Mouse (Mus musculus) lung, postnatal 0 days (tissue): ENCODE results near the gene Calhm3. TPM values are rescaled to one million over a fixed set of nuclear protein-coding genes. Genes with fewer than 3 reads are reported as not detected.

Experiments used
- ATAC-seq: fragments of 200-750 bp; cut with Nextera tagmentation; 2 replicates; pipeline ENCODE4 v1.8.0; 2017; ENCODE audit warnings: moderate library complexity
- DNase-seq: peaks from one replicate; pipeline ENCODE4 v3.0.0-alpha.2; 2016; ENCODE audit warnings: low spot score
- H3K27ac ChIP-seq: fragments of 300-500 bp; sonication (generic); 2 replicates; pipeline ENCODE4 v1.5.1; 2014; ENCODE audit warnings: antibody characterized with exemption, mild to moderate bottlenecking, low read length, mixed read lengths
- H3K27me3 ChIP-seq: fragments of 300-500 bp; sonication (generic); replicated peaks from 2 replicates; pipeline ENCODE4 v1.6.1; 2014; ENCODE audit warnings: low read length, mixed read lengths; ENCODE audit not compliant: insufficient read depth
- H3K36me3 ChIP-seq: fragments of 300-500 bp; sonication (generic); 2 replicates; pipeline ENCODE4 v1.6.1; 2014; ENCODE audit warnings: low read length, mixed read lengths; ENCODE audit not compliant: insufficient read depth
- H3K4me1 ChIP-seq: fragments of 300-500 bp; sonication (generic); 2 replicates; pipeline ENCODE4 v1.6.1; 2014; ENCODE audit warnings: antibody characterized with exemption, low read depth, low read length, mixed read lengths; ENCODE audit not compliant: insufficient read depth
- H3K4me2 ChIP-seq: fragments of 300-500 bp; sonication (generic); replicated peaks from 2 replicates; pipeline ENCODE4 v1.6.1; 2014; ENCODE audit warnings: low read depth, mild to moderate bottlenecking, low read length, moderate library complexity, mixed read lengths
- H3K4me3 ChIP-seq: fragments of 300-500 bp; sonication (generic); 2 replicates; pipeline ENCODE4 v1.5.1; 2014; ENCODE audit warnings: low read depth, low read length
- H3K9ac ChIP-seq: fragments of 300-500 bp; sonication (generic); replicated peaks from 2 replicates; pipeline ENCODE4 v1.6.1; 2014; ENCODE audit warnings: low read depth, mild to moderate bottlenecking
- H3K9me3 ChIP-seq: fragments of 300-500 bp; sonication (generic); 2 replicates; pipeline ENCODE4 v1.6.1; 2016; ENCODE audit warnings: low read length, mixed read lengths
- CTCF ChIP-seq: IDR thresholded peaks from 2 replicates; pipeline ENCODE4 v1.5.1; 2016; ENCODE audit warnings: antibody characterized with exemption, mild to moderate bottlenecking
- EP300 ChIP-seq: IDR thresholded peaks from 2 replicates; pipeline ENCODE4 v1.6.1; 2016; ENCODE audit warnings: antibody characterized with exemption, mild to moderate bottlenecking, control low read depth
- WGBS: fragments of 180-500 bp; shearing (Covaris S2); extraction: QIAGEN DNeasy Blood & Tissue Kit; methylation state at CpG from one replicate; pipeline ENCODE4 v1.1.7; 2014; 5-methylcytosine and 5-hydroxymethylcytosine counted together
- polyA plus RNA-seq: library from polyadenylated mRNA; unstranded; fragments of >200 nt; fragmentation: Nextera tagmentation; extraction: Ambion mirVana; gene quantifications from 2 replicates; pipeline ENCODE4 v1.2.1, GENCODE M21; 2015

The Calhm3 gene
- not detected in 2 replicates for polyA plus RNA-seq

- no peak within 1 kb of the TSS for H3K4me3 ChIP-seq
- no peak within 1 kb of the TSS for H3K27ac ChIP-seq
- TF ChIP-seq CTCF (no peak), EP300 (no peak)
- no peak within 1 kb of the TSS for H3K4me2 ChIP-seq
- no peak for ATAC-seq
- no peaks in the 10 kb centered on the region for H3K4me1 ChIP-seq
- no peaks in the 10 kb centered on the region for H3K9me3 ChIP-seq
- no peaks in the 10 kb centered on the region for H3K27me3 ChIP-seq
- no peaks in the 10 kb centered on the region for H3K36me3 ChIP-seq
- no peak for DNase-seq
- WGBS, result 75% methylated on average over 11 of the region's 11 CpGs
- no peak within 1 kb of the TSS for H3K9ac ChIP-seq
These were observed at the start of gene Calhm3 for GRCm38 (mm10) chr19:47157664-47158063. TSS of gene Calhm3 (minus strand) at chr19:47157764.

GRCm38 (mm10) chr19:47206126-47206525, 48.6 kb upstream of the Calhm3 start:
- no peak for TF ChIP-seq CTCF
- TF ChIP-seq EP300, result no peak
- no peaks in the 10 kb centered on the region for H3K4me1 ChIP-seq
- WGBS, result 23% methylated on average over 1 of the region's 1 CpGs
- H3K27me3 ChIP-seq, result no peaks in the 10 kb centered on the region
- H3K36me3 ChIP-seq, result no peaks in the 10 kb centered on the region
- DNase-seq (no peak), ATAC-seq (no peak)
- no peak overlapping the region for H3K9ac ChIP-seq
- H3K4me2 ChIP-seq, result no peak overlapping the region
- H3K4me3 ChIP-seq, result no peak overlapping the region
- H3K9me3 ChIP-seq, result no peaks in the 10 kb centered on the region
- no peak overlapping the region for H3K27ac ChIP-seq

GRCm38 (mm10) chr19:47204653-47205052, 47.1 kb upstream of the Calhm3 start:
- H3K9me3 ChIP-seq, result no peaks in the 10 kb centered on the region
- no peak overlapping the region for H3K9ac ChIP-seq
- no peak overlapping the region for H3K4me3 ChIP-seq
- DNase-seq (no peak), ATAC-seq (no peak)
- no peak overlapping the region for H3K27ac ChIP-seq
- TF ChIP-seq CTCF (no peak), EP300 (no peak)
- no peaks in the 10 kb centered on the region for H3K36me3 ChIP-seq
- no peaks in the 10 kb centered on the region for H3K27me3 ChIP-seq
- no peak overlapping the region for H3K4me2 ChIP-seq
- 93% methylated on average over 6 of the region's 6 CpGs for WGBS
- no peaks in the 10 kb centered on the region for H3K4me1 ChIP-seq

- no peaks in the 10 kb centered on the region for H3K27me3 ChIP-seq
- H3K9ac ChIP-seq, result no peak overlapping the region
- H3K36me3 ChIP-seq, result no peaks in the 10 kb centered on the region
- TF ChIP-seq CTCF (no peak), EP300 (no peak)
- no peak for ATAC-seq
- H3K27ac ChIP-seq, result no peak overlapping the region
- H3K4me2 ChIP-seq, result no peak overlapping the region
- H3K4me1 ChIP-seq, result no peaks in the 10 kb centered on the region
- no peak for DNase-seq
- no peak overlapping the region for H3K4me3 ChIP-seq
- no peaks in the 10 kb centered on the region for H3K9me3 ChIP-seq
- 88% methylated on average over 6 of the region's 6 CpGs for WGBS
These were observed 45.5 kb upstream of the Calhm3 start for GRCm38 (mm10) chr19:47203042-47203441.

- no peaks in the 10 kb centered on the region for H3K9me3 ChIP-seq
- H3K36me3 ChIP-seq, result no peaks in the 10 kb centered on the region
- H3K27ac ChIP-seq, result no peak overlapping the region
- TF ChIP-seq CTCF (no peak), EP300 (no peak)
- no peak overlapping the region for H3K4me2 ChIP-seq
- H3K27me3 ChIP-seq, result no peaks in the 10 kb centered on the region
- DNase-seq (no peak), ATAC-seq (no peak)
- no peaks in the 10 kb centered on the region for H3K4me1 ChIP-seq
- no peak overlapping the region for H3K9ac ChIP-seq
- WGBS, result 60% methylated on average over 6 of the region's 6 CpGs
- no peak overlapping the region for H3K4me3 ChIP-seq
These were observed 44.9 kb upstream of the Calhm3 start for GRCm38 (mm10) chr19:47202429-47202828.

DNA sequence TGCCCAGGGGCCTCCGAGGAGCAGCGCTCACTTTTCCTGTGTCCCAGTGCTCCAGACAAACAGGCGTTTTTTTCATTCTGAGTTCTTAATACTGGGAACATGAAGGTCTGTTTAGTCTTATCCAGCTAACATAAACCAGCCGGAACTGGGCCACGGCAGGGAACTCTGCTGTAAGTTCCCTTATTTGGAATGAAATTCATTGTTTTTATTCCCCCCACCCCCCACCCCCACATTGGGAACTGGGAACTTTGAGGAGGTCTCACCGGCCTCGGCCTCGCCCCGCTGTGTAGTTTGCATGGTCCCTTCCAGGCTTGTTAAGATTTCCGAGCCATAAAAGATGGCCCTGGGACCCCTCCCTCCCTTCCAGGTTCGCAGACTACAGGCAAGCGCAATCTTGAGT, 44.4 kb upstream of the Calhm3 start:
- ATAC-seq, result no peak

More for the DNA sequence above, 44.4 kb upstream of the Calhm3 start:
- no peak overlapping the region for H3K27ac ChIP-seq
- H3K4me3 ChIP-seq, result no peak overlapping the region
- no peak for TF ChIP-seq EP300
- TF ChIP-seq CTCF, result no peak
- no peaks in the 10 kb centered on the region for H3K36me3 ChIP-seq
- H3K27me3 ChIP-seq, result no peaks in the 10 kb centered on the region
- DNase-seq, result no peak
- 45% methylated on average over 12 of the region's 12 CpGs for WGBS
- H3K4me1 ChIP-seq, result no peaks in the 10 kb centered on the region
- no peak overlapping the region for H3K4me2 ChIP-seq
- no peak overlapping the region for H3K9ac ChIP-seq
- no peaks in the 10 kb centered on the region for H3K9me3 ChIP-seq
